Mouse (Mus musculus) ES-Bruce4 (cell line): ENCODE results near the gene Vmn1r53.

Source experiments
- CTCF ChIP-seq: IDR thresholded peaks from one replicate; pipeline ENCODE4 v1.8.1; 2011; ENCODE audit warnings: low read depth, low read length
- EP300 ChIP-seq: IDR thresholded peaks from 2 replicates; pipeline ENCODE4 v1.6.1; 2011; ENCODE audit warnings: low read depth, low read length; ENCODE audit not compliant: insufficient read depth
- POLR2A ChIP-seq: IDR thresholded peaks from one replicate; pipeline ENCODE4 v1.8.1; 2011; ENCODE audit warnings: low read length; ENCODE audit not compliant: insufficient read depth

DNA sequence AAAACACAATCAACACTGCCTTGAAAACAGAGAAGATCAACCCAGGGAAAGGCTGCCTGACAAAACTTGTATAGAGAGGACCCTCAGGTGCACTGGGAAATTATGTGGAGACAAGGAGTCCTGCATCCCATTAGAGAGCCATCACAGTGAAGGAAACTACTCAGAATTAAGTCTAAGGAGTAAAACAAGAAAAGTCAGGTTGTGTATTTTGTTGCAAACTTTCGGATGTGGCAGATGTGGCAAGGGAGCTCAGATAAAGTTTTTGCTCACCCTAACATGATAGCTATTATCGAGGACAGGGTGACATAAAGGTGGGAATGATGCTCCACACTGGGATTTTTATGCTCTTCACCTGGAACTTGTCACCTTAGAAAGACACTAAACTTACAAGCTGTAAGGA, 49.7 kb downstream of the Vmn1r53 start, which contains the start of gene Vmn1r52:
- no peak for TF ChIP-seq POLR2A
- no peak for TF ChIP-seq CTCF
- TF ChIP-seq EP300: no peak
